Comparison of ENCODE assay signal across 10 mouse cellular contexts in genomic region chr8:64847650-64848049, GRCm38 (mm10). TPM values are rescaled to one million over a fixed set of nuclear protein-coding genes. Genes with fewer than 3 reads are reported as not detected.
A peak's percentile ranks its signal among the peaks of the same experiment; 100 is the strongest.
DNase-seq lines count a peak whose midpoint lies in the region; ATAC-seq and TF ChIP-seq lines count a peak whose summit lies in the region.
"Had no signal": no experiment of that assay in that cellular context is flagged by ENCODE, and none has a peak within 500 bp of the region (broad histone marks: within the 10 kb centered on the region; RNA-seq: fewer than 3 reads in every experiment).

No protein-coding gene starts in this region.

- H3K4me2 ChIP-seq in lung, embryonic 14.5 days: peak overlapping the region; percentile 85; the same call in 1 of the 2 replicates
- peak overlapping the region; percentile 94 for H3K4me2 ChIP-seq in embryonic facial prominence, embryonic 14.5 days (ENCODE audit: low read depth, low read length)
- H3K4me2 ChIP-seq in hindbrain, embryonic 16.5 days (ENCODE audit: low read length): peak overlapping the region; percentile 78
- H3K4me2 ChIP-seq in neural tube, embryonic 15.5 days: peak overlapping the region; percentile 78

- no peaks in the 10 kb centered on the region for H3K36me3 ChIP-seq in lung, embryonic 14.5 days (ENCODE audit: insufficient read depth)
- H3K36me3 ChIP-seq in embryonic facial prominence, embryonic 14.5 days (ENCODE audit: control insufficient read depth, insufficient read depth, low read length): no peaks in the 10 kb centered on the region
- H3K36me3 ChIP-seq in hindbrain, embryonic 16.5 days (ENCODE audit: control insufficient read depth, insufficient read depth, low read length): no peaks in the 10 kb centered on the region
- no peaks in the 10 kb centered on the region for H3K36me3 ChIP-seq in neural tube, embryonic 15.5 days
- H3K36me3 ChIP-seq: embryonic facial prominence, embryonic 15.5 days had no signal

- no peak overlapping the region for H3K27ac ChIP-seq in lung, embryonic 14.5 days (ENCODE audit: low read depth)
- no peak overlapping the region for H3K27ac ChIP-seq in embryonic facial prominence, embryonic 14.5 days (replicated peaks; ENCODE audit: low read depth, low read length)
- H3K27ac ChIP-seq in hindbrain, embryonic 16.5 days (ENCODE audit: low read depth, low read length): no peak overlapping the region
- H3K27ac ChIP-seq in neural tube, embryonic 15.5 days (replicated peaks): 0 out of 2 replicates have a peak overlapping the region, but pooled peaks have one; percentile 1
- H3K27ac ChIP-seq: embryonic facial prominence, embryonic 15.5 days had no signal

- no peak overlapping the region for H3K9ac ChIP-seq in lung, embryonic 14.5 days
- no peak overlapping the region for H3K9ac ChIP-seq in embryonic facial prominence, embryonic 14.5 days (ENCODE audit: low read depth, low read length)
- peak overlapping the region; percentile 78; the same call in 1 of the 2 replicates for H3K9ac ChIP-seq in hindbrain, embryonic 16.5 days (ENCODE audit: low read depth, low read length)
- H3K9ac ChIP-seq in neural tube, embryonic 15.5 days (replicated peaks): peak overlapping the region; percentile 11; the same call in 1 of the 2 replicates
- H3K9ac ChIP-seq: embryonic facial prominence, embryonic 15.5 days; liver, postnatal 0 days had no signal

- no peak overlapping the region for H3K4me3 ChIP-seq in lung, embryonic 14.5 days (ENCODE audit: low read depth, low read length)
- 0 out of 2 replicates have a peak overlapping the region, but pooled peaks have one; percentile 88 for H3K4me3 ChIP-seq in embryonic facial prominence, embryonic 14.5 days (ENCODE audit: low read depth, low read length)
- peak overlapping the region; percentile 84 for H3K4me3 ChIP-seq in hindbrain, embryonic 16.5 days (ENCODE audit: low read length)
- peak overlapping the region; percentile 84 for H3K4me3 ChIP-seq in neural tube, embryonic 15.5 days (replicated peaks)
- H3K4me3 ChIP-seq: myocyte had no signal

- no peak for ATAC-seq in lung, embryonic 14.5 days (ENCODE audit: insufficient read depth)
- ATAC-seq in embryonic facial prominence, embryonic 14.5 days (ENCODE audit: low read depth): no peak
- no peak for ATAC-seq in hindbrain, embryonic 16.5 days
- ATAC-seq in neural tube, embryonic 15.5 days (ENCODE audit: low FRiP score): no peak
- ATAC-seq: liver, postnatal 0 days had no signal

- no peak for TF ChIP-seq CTCF in lung, embryonic 14.5 days (IDR thresholded peaks at IDR 0.05; ENCODE audit: low read depth)

- no peaks in the 10 kb centered on the region for H3K27me3 ChIP-seq in lung, embryonic 14.5 days (ENCODE audit: insufficient read depth, low read length)
- H3K27me3 ChIP-seq in embryonic facial prominence, embryonic 14.5 days (replicated peaks; ENCODE audit: control insufficient read depth, insufficient read depth, low read length): no peaks in the 10 kb centered on the region
- H3K27me3 ChIP-seq in hindbrain, embryonic 16.5 days (replicated peaks; ENCODE audit: control insufficient read depth, insufficient read depth, low read length): no peaks in the 10 kb centered on the region
- H3K27me3 ChIP-seq in neural tube, embryonic 15.5 days (replicated peaks): no peaks in the 10 kb centered on the region
- H3K27me3 ChIP-seq: embryonic facial prominence, embryonic 15.5 days had no signal

- no peaks in the 10 kb centered on the region for H3K9me3 ChIP-seq in lung, embryonic 14.5 days (ENCODE audit: low read depth, low read length)
- no peaks in the 10 kb centered on the region for H3K9me3 ChIP-seq in embryonic facial prominence, embryonic 14.5 days (ENCODE audit: control insufficient read depth, low read length)
- H3K9me3 ChIP-seq in hindbrain, embryonic 16.5 days (ENCODE audit: control insufficient read depth, low read length): no peaks in the 10 kb centered on the region
- no peaks in the 10 kb centered on the region for H3K9me3 ChIP-seq in neural tube, embryonic 15.5 days (replicated peaks)
- H3K9me3 ChIP-seq: embryonic facial prominence, embryonic 15.5 days had no signal

- H3K4me1 ChIP-seq in lung, embryonic 14.5 days (ENCODE audit: insufficient read depth): peaks cover 8% of the 10 kb centered on the region; the same call in 1 of the 2 replicates
- H3K4me1 ChIP-seq in embryonic facial prominence, embryonic 14.5 days (ENCODE audit: control insufficient read depth, insufficient read depth, low read length): peaks cover 15% of the 10 kb centered on the region
- peaks cover 14% of the 10 kb centered on the region for H3K4me1 ChIP-seq in hindbrain, embryonic 16.5 days (ENCODE audit: control insufficient read depth, insufficient read depth, low read depth, low read length)
- peaks cover 29% of the 10 kb centered on the region for H3K4me1 ChIP-seq in neural tube, embryonic 15.5 days

- 26% methylated on average over 2 of the region's 2 CpGs for WGBS in lung, embryonic 14.5 days
- 3% methylated on average over 2 of the region's 2 CpGs for WGBS in embryonic facial prominence, embryonic 14.5 days
- 3% methylated on average over 2 of the region's 2 CpGs for WGBS in hindbrain, embryonic 16.5 days
- WGBS in neural tube, embryonic 15.5 days: 3% methylated on average over 2 of the region's 2 CpGs

- no peak for DNase-seq in lung, embryonic 14.5 days
- DNase-seq in lung, postnatal 14 days: no peak
- DNase-seq in embryonic facial prominence, embryonic 14.5 days (ENCODE audit: low spot score): no peak
- no peak for DNase-seq in spleen, adult 12 weeks (ENCODE audit: low spot score)
- no peak for DNase-seq in natural killer cell, adult 2 months (ENCODE audit: low spot score in 2 of 2)
- DNase-seq: liver, postnatal 0 days had no signal

RNA-seq across cellular contexts. Expression of gene Klhl2, which starts 2.2 kb away (rescaled TPM):
- polyA plus RNA-seq in lung, embryonic 14.5 days (2014; fragmentation: Nextera tagmentation; extraction: Ambion mirVana): 15.8 and 16.9 TPM in 2 replicates
- 10.4 and 13.2 TPM in 2 replicates for polyA plus RNA-seq in embryonic facial prominence, embryonic 14.5 days (2014; fragmentation: Nextera tagmentation; extraction: Ambion mirVana)
- polyA plus RNA-seq in hindbrain, embryonic 16.5 days (2015; fragmentation: Nextera tagmentation; extraction: Ambion mirVana): 16.3 and 18.3 TPM in 2 replicates
- polyA plus RNA-seq in neural tube, embryonic 15.5 days (2015; fragmentation: Nextera tagmentation; extraction: Ambion mirVana): 30.3 and 37.4 TPM in 2 replicates

Comparison
In these comparisons a context has a peak if more than half of its experiments do, and no peak if none do; other contexts are left out.
1. H3K9ac ChIP-seq: peak in hindbrain, embryonic 16.5 days (single experiment) and neural tube, embryonic 15.5 days (single experiment); none in lung, embryonic 14.5 days (single experiment) and embryonic facial prominence, embryonic 14.5 days (single experiment).
2. Peak in every context shown above with its lines, with median percentiles within 50 percentile points of each other: H3K4me2 ChIP-seq.